Mouse (Mus musculus) kidney, postnatal 0 days (tissue): ENCODE data around the gene Taf13. TPM values are rescaled to one million over a fixed set of nuclear protein-coding genes. Genes with fewer than 3 reads are reported as not detected.

Experiments
- ATAC-seq: fragments of 200-750 bp; cut with Nextera tagmentation; replicated peaks from 2 replicates; pipeline ENCODE4 v1.8.0; 2017; ENCODE audit warnings: low read depth, moderate number of reproducible peaks, moderate TSS enrichment, moderate library complexity; ENCODE audit not compliant: low FRiP score
- DNase-seq: peaks from one replicate; pipeline ENCODE4 v3.0.0-alpha.2; 2016; ENCODE audit warnings: low spot score
- H3K27ac ChIP-seq: fragments of 300-500 bp; sonication (generic); 2 replicates; pipeline ENCODE4 v1.5.1; 2014; ENCODE audit warnings: mild to moderate bottlenecking
- H3K27me3 ChIP-seq: fragments of 300-500 bp; sonication (generic); 2 replicates; pipeline ENCODE4 v1.6.1; 2014; ENCODE audit warnings: low read length, mixed read lengths; ENCODE audit not compliant: insufficient read depth
- H3K36me3 ChIP-seq: fragments of 300-500 bp; sonication (generic); 2 replicates; pipeline ENCODE4 v1.6.1; 2014; ENCODE audit warnings: low read length, mixed read lengths; ENCODE audit not compliant: insufficient read depth
- H3K4me1 ChIP-seq: fragments of 300-500 bp; sonication (generic); replicated peaks from 2 replicates; pipeline ENCODE4 v1.6.1; 2014; ENCODE audit warnings: antibody characterized with exemption, low read length, mixed read lengths; ENCODE audit not compliant: insufficient read depth
- H3K4me2 ChIP-seq: fragments of 300-500 bp; sonication (generic); 2 replicates; pipeline ENCODE4 v1.6.1; 2014; ENCODE audit warnings: mild to moderate bottlenecking, low read length, moderate library complexity, mixed read lengths
- H3K4me3 ChIP-seq: fragments of 300-500 bp; sonication (generic); replicated peaks from 2 replicates; pipeline ENCODE4 v1.5.1; 2014; ENCODE audit warnings: low read depth, low read length
- H3K9ac ChIP-seq: fragments of 300-500 bp; sonication (generic); 2 replicates; pipeline ENCODE4 v1.6.1; 2014; ENCODE audit warnings: low read depth, low read length
- H3K9me3 ChIP-seq: fragments of 300-500 bp; sonication (generic); replicated peaks from 2 replicates; pipeline ENCODE4 v1.6.1; 2016; ENCODE audit warnings: low read length, inconsistent platforms, mixed read lengths
- CTCF ChIP-seq: IDR thresholded peaks from 2 replicates; pipeline ENCODE4 v1.5.1; 2016; ENCODE audit warnings: antibody characterized with exemption, low read depth, mild to moderate bottlenecking, moderate library complexity
- WGBS: fragments of 180-500 bp; shearing (Covaris S2); extraction: QIAGEN DNeasy Blood & Tissue Kit; methylation state at CpG from one replicate; pipeline ENCODE4 v1.1.7; 2014; 5-methylcytosine and 5-hydroxymethylcytosine counted together
- microRNA-seq: library from miRNA; unstranded; fragments of <30 nt; microRNA quantifications from one replicate; pipeline ENCODE4, GENCODE M21; 2016
- polyA plus RNA-seq: library from polyadenylated mRNA; unstranded; fragments of >200 nt; fragmentation: Nextera tagmentation; extraction: Ambion mirVana; gene quantifications from 2 replicates; pipeline ENCODE4 v1.2.1, GENCODE M21; 2015

Taf13 gene
- polyA plus RNA-seq, 1 experiment from 2014 or later, result 38.3 TPM

DNA sequence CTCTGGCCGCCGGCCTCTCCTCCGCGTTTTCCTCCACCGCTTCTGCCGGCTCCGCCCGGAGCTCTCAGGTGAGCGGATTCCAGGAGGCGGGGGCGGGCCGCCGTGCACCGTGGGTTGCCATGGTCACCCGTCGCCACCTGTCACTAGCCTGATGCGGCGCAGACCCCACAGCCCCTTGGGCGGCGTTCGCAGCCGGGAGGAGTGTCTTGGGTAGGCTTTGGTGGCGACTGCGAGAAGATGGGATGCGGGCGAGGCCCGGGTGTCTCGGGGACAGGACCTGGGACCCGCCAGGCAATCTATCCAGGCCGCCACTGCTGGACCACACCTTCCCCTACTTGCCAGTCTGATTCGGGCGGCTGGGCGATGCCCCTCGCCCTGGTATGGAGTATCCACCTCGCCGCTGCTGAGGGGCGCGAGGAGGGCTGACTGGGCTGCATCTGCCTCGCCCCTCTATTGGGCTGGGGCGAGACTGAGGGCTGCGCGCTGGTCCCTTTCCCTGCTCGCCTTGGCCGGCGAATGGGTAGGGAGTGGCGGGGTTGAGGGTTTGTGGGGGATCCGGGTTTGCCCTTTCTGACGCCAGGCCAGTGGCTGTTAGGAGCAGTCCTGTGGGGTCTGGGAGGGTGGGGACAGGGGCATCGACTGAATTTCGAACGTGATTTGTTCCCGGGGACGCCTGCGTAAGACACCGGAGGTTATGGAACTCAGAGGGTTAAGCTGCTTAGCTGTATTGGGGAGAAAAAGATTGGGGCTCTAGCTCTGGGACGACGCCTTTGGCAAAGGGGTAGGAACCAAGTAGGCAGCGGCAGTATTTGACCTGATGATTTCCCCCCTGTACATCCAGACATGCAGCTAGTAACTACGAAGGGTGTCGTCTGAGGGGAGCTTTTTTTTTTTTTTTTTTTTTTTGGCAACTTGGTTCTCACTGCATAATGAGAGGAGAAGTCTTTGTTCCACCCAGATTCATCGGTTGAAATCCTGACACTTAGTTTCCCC is 20.3 kb downstream of the Taf13 start:
- DNase-seq, result peak; percentile 1
- no peaks in the 10 kb centered on the region for H3K9me3 ChIP-seq

DNA sequence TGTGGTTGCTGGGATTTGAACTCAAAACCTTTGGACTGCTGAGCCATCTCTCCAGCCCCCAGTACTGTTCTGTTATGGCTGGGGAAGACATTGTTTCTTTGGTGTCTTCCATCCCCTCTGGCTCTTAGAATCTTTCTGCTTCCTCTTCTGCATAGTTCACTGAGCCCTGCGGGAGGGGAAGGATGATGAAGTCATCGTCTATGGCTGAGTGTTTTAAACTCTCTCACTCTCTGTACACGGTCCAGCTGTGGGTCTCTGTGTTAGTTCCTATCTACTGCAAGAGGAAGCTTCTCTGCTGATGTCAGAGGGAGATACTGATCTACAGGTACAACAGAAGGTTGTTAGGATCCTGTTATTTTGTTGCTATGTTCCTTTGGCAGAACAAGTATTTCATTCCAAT is 37.4 kb downstream of the Taf13 start:
- H3K9ac ChIP-seq, result no peak overlapping the region
- WGBS, result 48% methylated on average over 3 of the region's 3 CpGs
- H3K4me3 ChIP-seq, result no peak overlapping the region
- H3K36me3 ChIP-seq, result 0 out of 2 replicates have a peak, but pooled peaks cover 3% of the 10 kb centered on the region
- H3K4me2 ChIP-seq, result no peak overlapping the region
- no peaks in the 10 kb centered on the region for H3K4me1 ChIP-seq
- DNase-seq (no peak), ATAC-seq (no peak)
- H3K27ac ChIP-seq, result no peak overlapping the region
- no peak for TF ChIP-seq CTCF
- no peaks in the 10 kb centered on the region for H3K9me3 ChIP-seq
- H3K27me3 ChIP-seq, result no peaks in the 10 kb centered on the region

More for the DNA sequence above, 20.3 kb downstream of the Taf13 start:
- peak overlapping the region; percentile 57 for H3K9ac ChIP-seq
- peak; percentile 77; the same call in 1 of the 2 replicates for ATAC-seq
- peak overlapping the region; percentile 33; the same call in 1 of the 2 replicates for H3K27ac ChIP-seq
- H3K4me1 ChIP-seq, result 0 out of 2 replicates have a peak, but pooled peaks cover 4% of the 10 kb centered on the region
- no peaks in the 10 kb centered on the region for H3K27me3 ChIP-seq
- peak overlapping the region; percentile 98 for H3K4me2 ChIP-seq
- TF ChIP-seq CTCF, result no peak
- WGBS, result under 1% methylated on average over 58 of the region's 61 CpGs
- peak overlapping the region; percentile 77 for H3K4me3 ChIP-seq
- H3K36me3 ChIP-seq, result no peaks in the 10 kb centered on the region

Small RNAs within 50 kb of the gene (microRNA-seq; reads per million reads assigned to microRNA genes)
- gene Gm22860, result not detected

Other genes with a start within 250 kb of the Taf13 start
- gene Mybphl, start 206.8 kb upstream of the Taf13 start, polyA plus RNA-seq, result not detected in 2 replicates
- 19.0 and 20.4 TPM in 2 replicates for gene Psrc1, start 187.9 kb upstream of the Taf13 start, polyA plus RNA-seq
- 15.1 and 16.9 TPM in 2 replicates for gene Celsr2, start 156.1 kb upstream of the Taf13 start, polyA plus RNA-seq
- 118 and 135 TPM in 2 replicates for gene Sars, start 126.5 kb upstream of the Taf13 start, polyA plus RNA-seq
- gene 1700013F07Rik, start 37.5 kb upstream of the Taf13 start, polyA plus RNA-seq, result not detected in 2 replicates
- 1.6 and 1.7 TPM in 2 replicates for gene 5330417C22Rik, start 35.2 kb upstream of the Taf13 start, polyA plus RNA-seq
- gene Tmem167b, start 9.2 kb upstream of the Taf13 start, polyA plus RNA-seq, result 33.5 and 35.8 TPM in 2 replicates
- gene Wdr47, start 19.6 kb downstream of the Taf13 start, polyA plus RNA-seq, result 5.9 and 6.8 TPM in 2 replicates
- gene Clcc1, start 82.2 kb downstream of the Taf13 start, polyA plus RNA-seq, result 64.8 and 65.8 TPM in 2 replicates
- gene Gpsm2, start 150.6 kb downstream of the Taf13 start, polyA plus RNA-seq, result 26.7 and 29.0 TPM in 2 replicates
- not detected in 2 replicates for gene Aknad1, start 168.0 kb downstream of the Taf13 start, polyA plus RNA-seq